Mouse (Mus musculus) urinary bladder, postnatal 36 days (tissue): Measurements from ENCODE around the gene Snx9.

Experiments used
- DNase-seq, 2 experiments: peaks; one replicate each; pipeline ENCODE4 v3.0.0; 2022; ENCODE audit warnings: low spot score in 2 of 2, mixed read lengths in 1 of 2

Gene Snx9

DNA sequence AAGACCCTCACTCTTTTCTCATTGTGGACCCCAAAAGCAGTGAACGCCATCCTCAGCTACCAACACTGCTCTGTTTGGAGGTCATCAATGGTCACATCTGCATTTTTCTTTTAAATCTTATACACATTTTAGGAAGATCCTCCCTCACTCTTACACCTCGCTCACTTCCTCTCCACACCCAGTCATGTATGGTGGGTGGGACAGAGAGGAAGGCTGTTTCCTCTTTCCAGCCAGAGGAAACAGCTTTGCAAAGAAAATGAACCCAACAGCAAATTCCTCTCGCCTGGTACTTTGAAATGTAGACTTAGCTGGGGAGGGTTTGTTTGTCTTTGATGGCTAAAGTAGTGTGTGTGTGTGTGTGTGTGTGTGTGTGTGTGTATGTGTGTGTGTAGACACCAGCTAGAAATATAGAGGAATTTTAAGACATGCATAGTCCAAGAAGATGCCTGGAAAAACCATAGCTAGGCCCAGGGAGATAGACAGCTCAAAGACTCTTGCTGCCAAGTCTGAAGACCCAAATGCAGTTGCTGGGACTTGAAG, 33.2 kb upstream of the Snx9 start:
- DNase-seq: no peak

DNA sequence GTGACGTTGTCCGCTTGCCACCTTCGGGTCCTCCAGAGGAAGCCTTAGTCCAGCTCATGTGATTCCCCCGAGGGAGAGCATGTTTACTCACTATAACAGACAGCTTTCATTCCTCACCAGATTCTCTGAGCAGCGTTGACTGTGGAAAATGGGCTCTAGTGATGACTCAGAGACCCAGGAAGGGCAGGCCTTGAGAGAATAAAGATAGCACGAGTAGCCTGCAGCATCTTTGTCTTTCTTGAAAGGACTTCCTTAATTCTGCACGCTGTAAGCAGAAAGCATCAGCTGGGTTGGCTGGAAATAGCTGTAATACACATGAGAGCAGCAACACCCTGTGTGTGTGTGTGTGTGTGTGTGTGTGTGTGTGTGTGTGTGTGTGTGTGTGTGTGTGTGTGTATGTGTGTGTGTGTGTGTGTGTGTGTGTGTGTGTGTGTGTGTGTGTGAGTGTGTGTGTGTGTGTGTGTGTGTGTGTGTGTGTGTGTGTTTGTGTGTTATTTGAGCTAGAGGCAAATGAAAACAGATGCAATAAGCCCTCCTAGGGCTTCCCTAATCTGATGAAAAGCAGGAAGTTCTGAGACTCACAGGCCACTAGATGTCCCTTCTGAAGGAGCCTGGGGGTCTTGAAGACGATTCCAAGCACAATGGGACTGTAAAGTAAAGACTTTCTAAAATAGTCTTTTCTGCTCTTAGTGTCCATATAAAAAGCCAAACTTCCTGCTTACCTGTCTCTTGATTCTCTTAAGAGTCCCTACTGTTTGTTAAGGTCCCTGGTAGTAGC, 27.1 kb upstream of the Snx9 start:
- no peak for DNase-seq

GRCm38 (mm10) chr17:5814641-5814920, 26.5 kb upstream of the Snx9 start:
- DNase-seq: no peak

DNA sequence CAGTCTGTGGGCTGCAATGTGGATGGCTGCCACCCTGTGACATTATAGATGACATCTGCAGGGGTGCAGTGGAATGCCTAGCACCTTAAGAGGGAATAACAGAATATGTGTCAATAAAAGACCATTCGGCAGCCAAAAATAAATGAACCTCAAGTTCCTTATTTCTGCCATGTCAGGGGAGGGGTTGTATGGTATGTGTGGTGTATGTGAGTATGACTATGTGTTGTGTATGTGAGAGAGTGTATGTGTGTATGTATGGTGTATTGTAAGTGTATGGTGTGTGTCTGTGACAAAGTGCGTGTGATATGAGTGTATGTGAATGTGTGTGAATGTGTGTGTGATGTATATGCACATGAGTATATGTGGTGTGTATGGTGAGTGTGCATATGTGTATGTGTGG, 23.3 kb upstream of the Snx9 start:
- DNase-seq: no peak

- DNase-seq: no peak
These were observed 22.0 kb upstream of the Snx9 start for GRCm38 (mm10) chr17:5819105-5819504.

DNA sequence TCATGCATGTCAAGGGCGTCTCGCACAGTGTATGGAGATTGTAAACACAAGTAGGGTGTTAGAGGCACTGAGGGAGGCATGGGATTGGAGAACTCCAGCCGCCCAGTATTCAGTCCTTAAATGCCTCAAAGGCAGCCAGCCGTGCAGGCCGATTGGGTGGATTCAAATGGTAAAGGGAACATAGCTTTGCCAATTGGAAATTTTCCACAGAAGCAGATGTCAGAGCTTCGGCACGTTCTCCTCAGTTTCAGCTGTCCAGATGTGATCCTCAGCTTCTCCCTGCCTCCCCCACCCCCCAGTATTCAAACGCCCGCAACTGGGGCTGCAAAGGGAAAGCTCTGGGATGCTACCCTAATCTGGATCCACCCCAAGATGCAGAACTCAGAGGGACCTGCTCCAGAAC, 21.3 kb upstream of the Snx9 start:
- no peak for DNase-seq

DNA sequence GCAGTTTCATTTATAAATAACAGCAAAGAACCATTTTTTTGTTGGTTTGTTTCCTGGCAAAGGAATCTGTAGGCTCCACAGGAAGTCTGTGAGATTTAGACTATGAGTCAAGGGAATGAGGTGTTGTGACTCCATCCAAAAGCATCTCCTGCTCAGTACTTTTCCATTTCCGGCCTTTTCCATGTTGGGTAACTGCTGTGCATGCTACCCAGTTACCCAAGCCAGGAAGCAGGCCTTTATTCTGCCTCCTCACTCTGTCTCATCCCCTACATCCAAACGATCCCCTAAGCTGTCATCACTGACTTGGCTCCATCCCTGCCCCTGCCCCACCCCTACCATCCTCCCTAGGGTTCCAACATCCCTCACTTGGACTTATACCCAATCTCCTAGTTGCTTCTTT, 18.6 kb upstream of the Snx9 start:
- DNase-seq: no peak

GRCm38 (mm10) chr17:5823032-5823431, 18.1 kb upstream of the Snx9 start:
- no peak for DNase-seq

DNA sequence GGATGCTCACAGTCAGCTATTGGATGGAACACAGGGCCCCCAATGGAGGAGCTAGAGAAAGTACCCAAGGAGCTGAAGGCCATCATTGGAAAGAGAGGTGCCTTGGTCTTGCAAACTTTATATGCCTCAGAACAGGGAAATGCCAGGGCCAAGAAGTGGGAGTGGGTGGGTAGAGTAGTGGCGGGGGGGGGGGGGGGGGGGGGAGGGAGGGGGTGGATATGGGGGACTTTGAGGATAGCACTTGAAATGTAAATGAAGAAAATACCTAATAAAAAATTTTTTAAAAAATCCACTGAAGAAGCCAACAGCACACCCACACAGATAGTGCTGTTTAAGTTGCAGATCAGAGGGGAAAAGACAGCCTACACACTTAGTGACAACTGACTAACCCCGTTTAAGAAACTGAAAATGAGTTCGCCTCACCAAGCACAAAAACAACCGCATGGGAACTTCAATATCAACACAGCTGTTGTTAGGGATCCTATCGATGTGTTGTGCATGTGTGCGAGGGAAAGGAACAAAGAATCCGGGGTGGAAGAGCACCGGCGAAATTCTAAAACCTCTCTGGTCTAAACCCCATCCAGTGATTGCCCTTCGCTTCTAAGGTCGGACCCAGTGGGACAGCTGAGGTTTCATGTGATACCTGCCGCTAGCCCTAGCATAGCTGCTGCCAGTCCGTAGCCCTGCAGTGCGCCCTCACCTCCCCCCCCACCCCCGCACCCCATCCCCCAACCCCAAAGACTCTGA, 13.1 kb upstream of the Snx9 start:
- DNase-seq: no peak

GRCm38 (mm10) chr17:5828583-5828836, 12.6 kb upstream of the Snx9 start:
- no peak for DNase-seq

- no peak for DNase-seq
These were observed 12.2 kb upstream of the Snx9 start for GRCm38 (mm10) chr17:5828944-5829343.

DNA sequence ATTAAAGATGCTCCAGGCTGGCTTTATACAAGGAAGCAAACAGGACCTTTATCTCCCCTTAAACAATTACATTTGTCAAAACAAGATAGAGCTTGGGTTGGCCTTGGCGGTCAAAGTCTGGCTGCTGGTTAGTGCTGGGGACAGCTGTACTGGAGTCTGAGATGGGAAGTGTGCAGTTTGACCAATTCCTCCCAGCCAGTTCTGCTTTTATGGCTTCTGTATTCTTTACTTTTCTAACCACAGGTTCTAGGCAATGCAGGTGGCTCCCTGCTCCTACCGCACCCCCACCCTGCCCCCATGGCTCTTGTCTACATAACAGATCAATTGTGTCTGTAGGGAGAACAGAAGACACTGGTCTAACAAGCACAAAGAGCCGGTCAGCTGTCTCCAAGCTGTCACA, 11.2 kb upstream of the Snx9 start:
- DNase-seq: no peak

- DNase-seq: no peak
These were observed 10.7 kb upstream of the Snx9 start for GRCm38 (mm10) chr17:5830382-5830781.

DNA sequence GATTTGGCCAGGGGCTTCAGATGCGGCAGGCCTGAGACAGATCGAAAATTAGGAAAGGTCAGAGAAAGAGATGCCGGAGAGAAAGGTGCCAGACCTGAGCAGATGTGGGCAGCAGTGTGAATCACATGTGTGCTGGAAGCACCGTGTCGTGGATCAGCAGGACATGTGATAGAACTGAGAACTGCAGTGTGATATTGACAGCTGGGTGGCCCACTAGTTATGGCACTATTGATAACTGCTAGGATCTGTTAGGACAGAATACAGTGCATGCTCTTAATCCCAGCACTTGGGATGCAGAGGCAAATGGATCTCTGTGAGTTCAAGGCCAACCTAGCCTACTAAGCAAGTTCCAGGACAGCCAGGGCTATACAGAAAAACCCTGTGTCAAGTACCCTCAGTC, 10.3 kb upstream of the Snx9 start:
- DNase-seq: no peak

DNA sequence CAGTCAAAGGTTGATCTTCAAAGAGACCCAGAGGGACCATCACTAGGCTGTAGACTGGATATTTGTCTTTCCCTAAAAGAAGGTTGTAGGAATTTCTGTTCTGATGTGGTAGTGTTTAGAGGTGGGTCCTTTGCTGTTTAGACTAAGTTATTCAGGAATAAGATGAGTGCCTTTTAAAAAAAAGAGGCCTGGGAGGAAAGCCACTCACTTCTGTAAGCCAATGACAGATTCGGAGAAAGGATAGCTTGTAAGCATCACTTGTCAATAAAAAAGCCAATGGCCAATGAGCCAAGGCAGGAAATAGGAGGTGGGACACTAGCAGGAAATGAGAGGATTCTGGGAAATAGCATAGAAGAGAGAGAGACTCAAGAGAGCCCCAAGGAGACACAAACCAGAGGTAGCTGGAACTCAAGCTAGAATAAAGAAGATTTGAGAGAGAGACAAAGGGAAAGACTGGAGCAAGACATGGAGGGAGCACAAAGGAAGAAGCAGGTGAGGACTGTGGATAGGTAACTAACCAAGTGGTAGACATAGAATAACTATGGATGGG, 9.8 kb upstream of the Snx9 start:
- no peak for DNase-seq

- no peak for DNase-seq
These were observed 7.0 kb upstream of the Snx9 start for GRCm38 (mm10) chr17:5834166-5834565.

- no peak for DNase-seq
These were observed 6.3 kb upstream of the Snx9 start for GRCm38 (mm10) chr17:5834798-5835328.

DNA sequence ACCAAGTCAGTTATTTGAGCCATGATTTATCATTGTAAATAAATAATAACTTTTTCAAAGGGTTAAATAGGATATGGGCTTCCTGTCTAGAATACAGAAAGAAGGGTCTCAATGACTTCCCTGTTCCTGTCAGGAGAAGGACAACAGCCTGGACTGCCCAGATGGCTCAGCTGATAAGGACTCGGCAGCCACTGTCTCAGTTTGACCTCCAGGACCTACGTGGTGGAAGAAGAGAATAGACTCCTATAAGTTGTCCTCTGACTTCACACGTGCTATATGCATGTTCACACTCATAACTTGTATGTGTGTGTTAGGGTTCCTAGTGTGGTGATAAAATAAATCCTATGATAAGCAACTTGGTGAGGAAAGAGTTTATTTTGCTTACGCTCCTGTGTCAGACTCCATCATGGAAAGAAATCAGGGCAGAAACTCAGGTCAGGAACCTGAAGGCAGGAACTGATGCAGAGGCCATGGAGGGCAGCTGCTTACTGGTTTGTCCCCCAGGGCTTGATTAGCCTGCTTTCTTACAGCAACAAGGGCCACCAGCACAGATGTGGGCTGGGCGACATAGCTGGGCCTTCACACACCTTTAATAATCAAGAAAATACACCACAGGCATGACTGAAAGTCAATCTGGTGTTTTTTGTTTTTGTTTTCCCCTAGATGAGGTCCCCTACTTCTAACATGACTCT, 1.4 kb upstream of the Snx9 start:
- DNase-seq: no peak

DNA sequence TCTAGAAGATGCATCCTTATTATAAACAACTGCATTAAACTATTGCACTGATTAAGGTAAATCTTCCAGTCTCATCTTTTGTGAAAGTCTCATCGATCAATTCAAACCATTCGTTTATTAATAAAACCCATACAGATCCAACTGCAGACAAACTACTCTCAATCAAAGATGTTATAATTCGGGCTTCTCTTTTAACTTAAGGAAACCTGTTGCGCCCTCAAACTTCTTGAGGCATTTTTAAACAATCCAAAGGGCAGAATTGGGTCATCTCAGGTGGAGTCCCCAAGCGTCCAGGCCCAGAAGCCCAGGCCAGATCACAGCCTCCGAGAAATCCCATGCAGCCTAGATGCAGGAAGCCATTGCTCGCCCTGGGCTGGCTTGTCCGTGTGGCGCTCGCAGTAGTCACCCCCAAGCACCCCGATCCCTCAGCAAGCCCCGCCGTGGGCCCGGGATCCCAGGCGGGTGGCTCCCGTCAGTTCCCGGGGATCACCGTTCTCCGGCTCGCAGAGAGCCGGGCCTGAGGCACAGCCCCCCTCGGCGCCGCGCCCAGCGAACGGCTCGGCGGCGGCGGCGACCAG, 490 bp upstream of the Snx9 start:
- DNase-seq: peak; percentile 34 to 51

- no peak for DNase-seq
These were observed 779 bp downstream of the Snx9 start for GRCm38 (mm10) chr17:5841943-5842273.

DNA sequence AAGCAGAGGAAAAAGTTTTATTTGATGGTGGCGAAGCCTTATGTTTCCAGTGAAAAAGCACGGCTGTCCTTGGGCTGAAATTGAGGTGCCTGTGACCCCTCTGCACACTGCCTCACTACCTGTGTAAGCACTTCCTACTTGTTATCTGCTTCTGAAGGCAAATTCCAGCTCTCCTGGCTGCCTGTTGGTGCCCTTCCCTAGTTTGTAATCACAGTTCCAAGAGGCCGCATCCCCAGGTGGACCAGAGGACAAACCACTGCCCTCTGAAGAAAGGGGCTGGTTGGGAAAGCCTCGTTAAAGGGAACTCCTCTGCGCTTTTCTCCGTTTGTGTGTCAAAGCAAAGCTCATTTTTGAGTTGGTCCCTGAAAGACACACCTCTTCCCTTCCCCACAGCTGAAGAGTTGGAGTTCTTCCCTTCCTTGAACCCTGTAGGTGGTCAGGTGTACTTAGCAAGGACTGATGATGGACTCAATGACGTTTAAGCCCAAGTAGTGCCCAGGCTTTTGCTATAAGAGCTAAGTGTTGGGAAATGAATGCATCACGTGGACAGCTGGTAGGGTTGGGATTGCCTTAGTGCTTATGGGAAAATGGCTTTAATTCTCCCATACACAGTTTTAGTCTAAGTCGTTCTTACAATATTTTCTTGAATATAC, 2.0 kb downstream of the Snx9 start:
- no peak for DNase-seq

GRCm38 (mm10) chr17:5843641-5843990, 2.5 kb downstream of the Snx9 start:
- no peak for DNase-seq
